Mouse (Mus musculus) forebrain, embryonic 15.5 days (tissue): Measurements from ENCODE around the gene Zfp609. TPM values are rescaled to one million over a fixed set of nuclear protein-coding genes. Genes with fewer than 3 reads are reported as not detected.

Source experiments
- ATAC-seq: fragments of 200-750 bp; cut with Nextera tagmentation; replicated peaks from 2 replicates; pipeline ENCODE4 v1.8.0; 2017; ENCODE audit warnings: mild to moderate bottlenecking, moderate TSS enrichment, moderate library complexity
- H3K27ac ChIP-seq: fragments of 300-500 bp; sonication (generic); replicated peaks from 2 replicates; pipeline ENCODE4 v1.5.1; 2015; ENCODE audit warnings: mild to moderate bottlenecking, inconsistent platforms
- H3K27me3 ChIP-seq: fragments of 300-500 bp; sonication (generic); 2 replicates; pipeline ENCODE4 v1.6.1; 2015; ENCODE audit warnings: inconsistent platforms
- H3K36me3 ChIP-seq: fragments of 300-500 bp; sonication (generic); 2 replicates; pipeline ENCODE4 v1.6.1; 2015; ENCODE audit warnings: mild to moderate bottlenecking, inconsistent platforms
- H3K4me1 ChIP-seq: fragments of 300-500 bp; sonication (generic); 2 replicates; pipeline ENCODE4 v1.6.1; 2015; ENCODE audit warnings: inconsistent platforms
- H3K4me2 ChIP-seq: fragments of 300-500 bp; sonication (generic); replicated peaks from 2 replicates; pipeline ENCODE4 v1.6.1; 2015; ENCODE audit warnings: mild to moderate bottlenecking, inconsistent platforms
- H3K4me3 ChIP-seq: fragments of 300-500 bp; sonication (generic); 2 replicates; pipeline ENCODE4 v1.5.1; 2015; ENCODE audit warnings: mild to moderate bottlenecking, inconsistent platforms
- H3K9ac ChIP-seq: fragments of 300-500 bp; sonication (generic); replicated peaks from 2 replicates; pipeline ENCODE4 v1.6.1; 2015; ENCODE audit warnings: mild to moderate bottlenecking, inconsistent platforms
- H3K9me3 ChIP-seq: fragments of 300-500 bp; sonication (generic); 2 replicates; pipeline ENCODE4 v1.6.1; 2016; ENCODE audit warnings: inconsistent platforms
- WGBS: fragments of 180-500 bp; shearing (Covaris S2); methylation state at CpG from one replicate; pipeline ENCODE4 v1.1.7; 2015; ENCODE audit warnings: mixed read lengths; 5-methylcytosine and 5-hydroxymethylcytosine counted together
- polyA plus RNA-seq: library from polyadenylated mRNA; unstranded; fragments of >200 nt; fragmentation: Nextera tagmentation; extraction: Ambion mirVana; gene quantifications from 2 replicates; pipeline ENCODE4 v1.2.1, GENCODE M21; 2015

The Zfp609 gene
- polyA plus RNA-seq, 1 experiment from 2014 or later, result 8.9 TPM

DNA sequence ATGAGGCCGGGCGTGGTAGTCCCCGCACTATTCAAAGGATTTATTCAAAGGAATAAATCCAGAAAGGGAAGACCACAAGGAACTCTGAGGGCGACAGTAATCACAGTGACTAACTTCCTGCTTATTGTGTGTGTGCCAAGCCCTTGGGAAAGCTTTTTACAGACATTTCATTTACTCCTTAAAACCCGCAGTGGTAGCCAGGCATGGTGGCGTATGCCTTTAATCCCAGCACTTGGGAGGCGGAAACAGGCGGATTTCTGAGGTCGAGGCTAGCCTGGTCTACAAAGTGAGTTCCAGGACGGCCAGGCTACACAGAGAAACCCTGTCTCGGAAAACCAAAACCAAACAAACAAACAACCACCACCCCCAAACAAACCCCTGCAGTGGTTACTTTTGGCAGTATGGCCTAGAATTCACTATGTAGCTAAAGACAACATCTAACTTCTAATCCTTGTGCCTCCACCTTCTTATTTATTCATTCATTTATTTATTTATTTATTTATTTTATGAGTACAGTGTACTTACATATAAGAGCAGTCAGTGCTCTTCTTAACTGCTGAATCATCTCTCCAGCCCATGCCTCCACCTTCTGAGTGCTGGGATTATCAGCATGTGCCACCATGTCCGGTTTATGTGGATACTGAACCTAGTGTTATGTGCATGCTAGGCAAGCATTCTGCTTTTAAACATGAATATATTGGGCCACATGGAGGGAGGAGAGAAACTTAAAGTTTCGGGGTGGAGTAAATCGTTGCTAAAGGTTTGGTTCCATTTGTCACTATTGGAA lies 86.1 kb downstream of the Zfp609 start:
- Histone ChIP-seq H3K4me2 (no peak overlapping the region), H3K4me3 (no peak overlapping the region), H3K4me1 (peaks cover 39% of the 10 kb centered on the region), H3K9ac (no peak overlapping the region), H3K9me3 (no peaks in the 10 kb centered on the region), H3K27ac (no peak overlapping the region), H3K27me3 (no peaks in the 10 kb centered on the region), H3K36me3 (no peaks in the 10 kb centered on the region)
- WGBS, result 83% methylated on average over 14 of the region's 14 CpGs
- ATAC-seq, result no peak

- Histone ChIP-seq H3K9me3 (no peaks in the 10 kb centered on the region), H3K4me3 (no peak overlapping the region), H3K4me2 (no peak overlapping the region), H3K27me3 (no peaks in the 10 kb centered on the region), H3K9ac (no peak overlapping the region), H3K27ac (no peak overlapping the region), H3K36me3 (peaks cover 3% of the 10 kb centered on the region; the same call in 1 of the 2 replicates), H3K4me1 (no peaks in the 10 kb centered on the region)
- ATAC-seq, result no peak
- WGBS, result 88% methylated on average over 3 of the region's 3 CpGs
These were observed 92.4 kb downstream of the Zfp609 start for GRCm38 (mm10) chr9:65734931-65735330.

DNA sequence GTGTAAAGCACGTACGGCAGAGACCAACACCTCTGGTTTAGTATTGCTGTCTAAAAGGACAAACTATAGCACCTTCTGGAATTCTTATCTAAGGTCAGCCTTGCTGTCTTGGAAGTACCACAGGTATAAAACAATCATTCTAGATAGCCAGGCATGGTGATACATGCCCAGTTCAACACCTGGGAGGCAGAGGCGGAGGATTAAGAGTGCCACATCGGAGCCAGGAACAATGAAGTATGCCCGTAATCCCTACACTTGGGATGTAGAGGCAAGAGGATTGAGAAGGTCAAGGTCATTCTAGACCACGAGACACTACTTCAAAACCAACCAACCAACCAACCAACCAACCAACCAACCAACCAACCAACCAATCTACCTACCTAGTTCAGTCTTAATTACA lies 98.8 kb downstream of the Zfp609 start:
- ATAC-seq, result no peak
- Histone ChIP-seq H3K27ac (no peak overlapping the region), H3K9ac (no peak overlapping the region), H3K4me2 (no peak overlapping the region), H3K4me3 (no peak overlapping the region), H3K4me1 (peaks cover 32% of the 10 kb centered on the region), H3K27me3 (no peaks in the 10 kb centered on the region), H3K36me3 (peaks cover 3% of the 10 kb centered on the region; the same call in 1 of the 2 replicates), H3K9me3 (no peaks in the 10 kb centered on the region)
- 97% methylated on average over 6 of the region's 6 CpGs for WGBS

DNA sequence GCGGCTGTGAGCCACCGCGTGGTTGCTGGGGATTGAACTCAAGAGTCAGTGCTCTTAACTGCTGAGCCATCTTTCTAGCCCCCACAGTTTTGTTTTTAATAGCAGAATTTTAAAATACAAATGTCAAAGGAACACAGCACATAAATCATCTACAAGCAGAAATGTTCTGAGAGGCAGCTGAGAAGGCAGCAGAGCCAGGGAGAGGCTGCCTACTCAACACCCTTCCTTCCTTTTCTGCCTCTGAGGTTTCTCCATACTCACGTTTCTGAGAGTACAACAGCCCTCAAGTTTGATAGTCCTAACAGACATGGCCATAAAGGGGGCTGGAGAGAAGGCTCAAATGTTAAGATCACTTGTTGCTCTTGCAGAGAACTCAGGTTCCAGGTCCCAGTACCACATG lies 99.9 kb downstream of the Zfp609 start:
- Histone ChIP-seq H3K4me1 (peaks cover 35% of the 10 kb centered on the region), H3K9me3 (no peaks in the 10 kb centered on the region), H3K4me2 (no peak overlapping the region), H3K4me3 (no peak overlapping the region), H3K36me3 (peaks cover 3% of the 10 kb centered on the region; the same call in 1 of the 2 replicates), H3K9ac (no peak overlapping the region), H3K27me3 (no peaks in the 10 kb centered on the region), H3K27ac (no peak overlapping the region)
- WGBS, result 91% methylated on average over 4 of the region's 4 CpGs
- ATAC-seq, result no peak

GRCm38 (mm10) chr9:65726431-65726830 lies 100.9 kb downstream of the Zfp609 start:
- Histone ChIP-seq H3K9ac (no peak overlapping the region), H3K4me1 (peaks cover 44% of the 10 kb centered on the region), H3K36me3 (peaks cover 3% of the 10 kb centered on the region; the same call in 1 of the 2 replicates), H3K27ac (peak overlapping the region; percentile 86; the same call in 1 of the 2 replicates), H3K27me3 (no peaks in the 10 kb centered on the region), H3K4me2 (no peak overlapping the region), H3K9me3 (no peaks in the 10 kb centered on the region), H3K4me3 (no peak overlapping the region)
- WGBS, result 75% methylated on average over 3 of the region's 3 CpGs
- ATAC-seq, result no peak

- WGBS, result 12% methylated on average over 4 of the region's 4 CpGs
- no peak overlapping the region for H3K4me2 ChIP-seq
- H3K4me3 ChIP-seq, result no peak overlapping the region
- no peak overlapping the region for H3K9ac ChIP-seq
- no peaks in the 10 kb centered on the region for H3K27me3 ChIP-seq
- H3K4me1 ChIP-seq, result peaks cover 47% of the 10 kb centered on the region
- H3K9me3 ChIP-seq, result no peaks in the 10 kb centered on the region
- ATAC-seq, result peak; percentile 58
- H3K27ac ChIP-seq, result peak overlapping the region; percentile 86
- H3K36me3 ChIP-seq, result no peaks in the 10 kb centered on the region
These were observed 102.1 kb downstream of the Zfp609 start for GRCm38 (mm10) chr9:65725291-65725622.

DNA sequence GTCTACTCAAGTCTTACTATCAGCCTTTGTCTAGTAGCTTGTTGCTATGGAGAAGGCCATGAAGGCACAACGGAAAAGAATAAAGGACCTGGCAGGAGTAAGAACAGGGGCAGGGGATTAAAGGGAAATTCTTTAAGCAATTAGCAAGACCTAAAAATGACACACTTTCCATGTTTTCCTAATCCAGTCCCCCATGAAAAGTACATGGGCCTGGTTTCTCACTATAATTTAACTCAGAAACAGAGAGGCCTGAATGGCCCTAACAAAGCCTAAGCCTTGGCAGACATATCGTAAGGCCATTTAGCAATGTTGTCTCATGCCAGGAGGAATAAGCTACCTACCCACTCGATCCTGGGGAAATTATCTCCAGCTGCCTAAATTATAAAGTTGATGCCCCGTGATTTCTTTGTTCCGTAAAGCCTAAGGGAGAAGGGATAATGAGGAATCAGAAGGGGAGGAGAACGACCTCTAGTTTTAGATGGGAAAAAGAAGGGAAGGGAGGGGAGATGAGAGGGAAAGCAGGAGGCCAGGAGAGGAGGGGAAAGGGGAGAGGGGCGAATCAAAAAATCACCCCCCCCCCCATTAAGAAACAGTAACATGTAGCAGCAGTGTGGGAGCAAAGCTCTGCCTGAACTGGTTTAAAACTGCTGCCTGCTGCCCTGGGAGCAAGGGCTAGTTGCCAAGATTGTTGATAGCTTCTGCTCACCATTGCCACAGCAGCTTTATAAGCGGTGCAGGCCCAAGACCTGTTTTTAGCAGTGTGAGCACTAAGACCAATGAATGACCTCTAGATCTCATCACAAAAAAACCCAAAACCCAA lies 102.7 kb downstream of the Zfp609 start:
- Histone ChIP-seq H3K4me3 (no peak overlapping the region), H3K9me3 (no peaks in the 10 kb centered on the region), H3K36me3 (no peaks in the 10 kb centered on the region), H3K4me2 (peak overlapping the region; percentile 3; the same call in 1 of the 2 replicates), H3K27ac (peak overlapping the region; percentile 86), H3K27me3 (no peaks in the 10 kb centered on the region), H3K9ac (peak overlapping the region; percentile 5; the same call in 1 of the 2 replicates), H3K4me1 (peaks cover 47% of the 10 kb centered on the region)
- peak; percentile 82 for ATAC-seq
- WGBS, result 7% methylated on average over 8 of the region's 8 CpGs

DNA sequence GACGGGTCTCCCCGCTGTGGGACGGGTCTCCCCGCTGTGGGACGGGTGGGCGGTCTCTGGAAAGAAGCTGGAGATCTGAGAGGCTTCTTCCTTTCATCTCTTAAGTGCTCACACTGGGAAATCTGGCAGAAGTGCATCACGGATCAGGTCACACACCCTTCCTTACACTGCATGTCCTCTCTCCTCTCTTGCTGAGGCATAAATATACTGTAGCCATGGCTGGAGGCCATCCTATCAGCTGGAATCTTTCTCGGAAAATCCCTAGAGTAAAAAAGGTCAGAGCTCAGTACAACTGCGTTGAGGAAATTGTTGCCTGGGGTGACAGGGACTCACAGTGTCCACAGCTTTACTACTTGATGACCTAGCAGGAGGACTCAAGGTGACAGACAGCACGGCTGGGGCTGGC lies 106.2 kb downstream of the Zfp609 start:
- H3K9me3 ChIP-seq, result no peaks in the 10 kb centered on the region
- no peak overlapping the region for H3K27ac ChIP-seq
- no peak overlapping the region for H3K4me2 ChIP-seq
- no peak overlapping the region for H3K9ac ChIP-seq
- no peaks in the 10 kb centered on the region for H3K36me3 ChIP-seq
- no peak for ATAC-seq
- 77% methylated on average over 10 of the region's 10 CpGs for WGBS
- H3K4me1 ChIP-seq, result peaks cover 40% of the 10 kb centered on the region
- no peak overlapping the region for H3K4me3 ChIP-seq
- no peaks in the 10 kb centered on the region for H3K27me3 ChIP-seq

GRCm38 (mm10) chr9:65718195-65718594 lies 109.2 kb downstream of the Zfp609 start:
- Histone ChIP-seq H3K27ac (no peak overlapping the region), H3K4me2 (no peak overlapping the region), H3K36me3 (no peaks in the 10 kb centered on the region), H3K4me1 (peaks cover 11% of the 10 kb centered on the region), H3K9ac (no peak overlapping the region), H3K27me3 (no peaks in the 10 kb centered on the region), H3K9me3 (no peaks in the 10 kb centered on the region), H3K4me3 (no peak overlapping the region)
- WGBS, result 93% methylated on average over 5 of the region's 5 CpGs
- no peak for ATAC-seq

DNA sequence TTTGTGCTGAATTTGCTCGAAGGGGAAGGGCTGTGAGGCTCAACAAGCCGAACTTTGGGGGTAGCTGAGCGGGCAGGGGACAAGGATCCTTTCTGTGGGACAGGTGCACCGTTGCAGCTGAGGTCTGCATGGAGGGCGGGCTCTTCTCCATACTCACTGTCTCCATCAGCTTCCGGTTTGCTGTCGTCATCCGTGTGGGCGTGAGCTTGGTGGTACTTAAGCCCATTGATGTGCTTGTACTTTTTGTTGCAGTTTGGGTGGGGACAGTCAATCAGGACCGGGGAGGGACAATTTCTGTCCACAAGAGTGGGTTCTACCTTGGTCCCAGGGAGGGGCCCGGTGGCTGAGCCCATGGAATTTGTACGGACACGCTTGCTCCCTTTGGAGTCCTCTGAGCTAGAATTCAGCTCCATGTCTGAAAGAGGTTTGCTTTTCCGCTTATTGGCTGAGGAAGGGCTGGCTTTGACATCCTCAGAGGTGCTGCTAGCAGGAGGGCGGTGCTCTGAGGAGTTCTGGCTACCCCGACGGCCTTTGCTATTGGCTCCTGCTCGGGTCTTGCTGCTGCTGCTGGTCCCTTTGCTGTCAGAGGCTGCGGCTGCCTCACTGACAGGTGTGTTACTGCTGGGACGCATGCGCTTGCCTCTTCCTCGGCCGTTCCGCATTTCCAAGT lies 123.3 kb downstream of the Zfp609 start:
- Histone ChIP-seq H3K27me3 (no peaks in the 10 kb centered on the region), H3K36me3 (peaks cover 45% of the 10 kb centered on the region), H3K27ac (no peak overlapping the region), H3K4me1 (no peaks in the 10 kb centered on the region), H3K9ac (no peak overlapping the region), H3K4me3 (no peak overlapping the region), H3K4me2 (no peak overlapping the region), H3K9me3 (no peaks in the 10 kb centered on the region)
- no peak for ATAC-seq
- WGBS, result 89% methylated on average over 24 of the region's 24 CpGs

DNA sequence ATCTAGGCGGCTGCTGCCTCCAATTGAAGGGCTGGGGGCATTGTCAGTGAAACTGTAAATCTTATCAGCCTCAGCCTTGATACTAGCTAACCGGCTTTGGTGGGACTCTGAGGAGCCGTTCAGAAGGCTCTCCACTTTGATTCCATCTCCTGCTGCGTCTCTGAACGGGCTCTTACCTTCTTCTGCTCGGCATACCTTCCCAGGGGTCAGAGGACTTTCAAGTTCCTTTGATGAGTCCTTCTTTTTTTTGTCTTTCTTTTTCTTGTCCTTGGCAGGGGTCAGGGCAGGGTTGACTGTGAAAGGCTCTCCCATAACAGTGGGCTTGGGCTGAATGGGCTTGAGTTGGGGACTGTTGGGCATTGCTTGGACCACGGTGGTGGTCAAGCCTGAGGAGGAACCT lies 124.1 kb downstream of the Zfp609 start:
- Histone ChIP-seq H3K27me3 (no peaks in the 10 kb centered on the region), H3K27ac (no peak overlapping the region), H3K36me3 (peaks cover 52% of the 10 kb centered on the region), H3K9ac (no peak overlapping the region), H3K4me3 (no peak overlapping the region), H3K4me1 (no peaks in the 10 kb centered on the region), H3K4me2 (no peak overlapping the region), H3K9me3 (no peaks in the 10 kb centered on the region)
- no peak for ATAC-seq
- WGBS, result 83% methylated on average over 7 of the region's 7 CpGs

DNA sequence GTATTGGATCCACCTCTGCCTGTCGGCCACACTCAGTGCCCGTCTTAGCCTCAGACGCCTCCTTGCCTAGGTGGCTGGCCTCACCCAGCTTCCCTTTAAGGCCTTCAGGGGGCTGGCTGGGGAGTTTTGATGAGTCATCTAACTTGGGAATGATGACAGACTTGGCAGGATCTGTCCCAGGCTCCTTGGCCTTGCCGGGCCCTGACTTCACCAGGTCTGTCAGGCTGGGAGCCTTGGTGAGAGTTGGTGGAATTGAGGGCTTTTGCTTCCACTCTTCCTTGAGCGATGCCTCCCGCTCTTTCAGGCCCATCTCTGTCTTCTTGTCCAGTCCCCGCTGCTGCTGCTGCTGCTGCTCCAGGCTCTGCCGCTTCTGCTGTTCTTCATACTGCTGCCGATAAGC lies 125.1 kb downstream of the Zfp609 start:
- H3K27me3 ChIP-seq, result no peaks in the 10 kb centered on the region
- no peak for ATAC-seq
- H3K36me3 ChIP-seq, result peaks cover 59% of the 10 kb centered on the region

More for the DNA sequence above, 125.1 kb downstream of the Zfp609 start:
- Histone ChIP-seq H3K4me2 (no peak overlapping the region), H3K27ac (no peak overlapping the region), H3K9ac (no peak overlapping the region), H3K4me1 (no peaks in the 10 kb centered on the region), H3K9me3 (no peaks in the 10 kb centered on the region), H3K4me3 (no peak overlapping the region)
- 91% methylated on average over 9 of the region's 9 CpGs for whole genome bisulfite sequencing
